Mouse (Mus musculus) neural tube, embryonic 10.5 days (tissue): ENCODE results near the gene Zswim4.

Experiments used
- DNase-seq: peaks from one replicate; pipeline ENCODE4 v3.0.0-alpha.2; 2017; ENCODE audit warnings: low spot score; ENCODE audit errors: extremely low spot score

Gene Zswim4

GRCm38 (mm10) chr8:84223322-84224029 is 13.4 kb downstream of the Zswim4 start:
- DNase-seq, result no peak

GRCm38 (mm10) chr8:84222566-84223165 is 14.2 kb downstream of the Zswim4 start:
- DNase-seq, result no peak

GRCm38 (mm10) chr8:84220105-84220504 is 16.8 kb downstream of the Zswim4 start:
- DNase-seq, result no peak

GRCm38 (mm10) chr8:84218143-84218542 is 18.7 kb downstream of the Zswim4 start:
- no peak for DNase-seq

GRCm38 (mm10) chr8:84217206-84217605 is 19.6 kb downstream of the Zswim4 start:
- DNase-seq, result no peak

GRCm38 (mm10) chr8:84213277-84213676 is 23.6 kb downstream of the Zswim4 start:
- no peak for DNase-seq

- DNase-seq, result no peak
These were observed 24.8 kb downstream of the Zswim4 start for GRCm38 (mm10) chr8:84211881-84212563.

- no peak for DNase-seq
These were observed 25.7 kb downstream of the Zswim4 start for GRCm38 (mm10) chr8:84211202-84211601.

- peak; percentile 84 for DNase-seq
These were observed 26.6 kb downstream of the Zswim4 start for GRCm38 (mm10) chr8:84210167-84210791.

- DNase-seq, result no peak
These were observed 28.2 kb downstream of the Zswim4 start for GRCm38 (mm10) chr8:84208381-84209380.

- DNase-seq, result no peak
These were observed 29.0 kb downstream of the Zswim4 start for GRCm38 (mm10) chr8:84207811-84208210.

GRCm38 (mm10) chr8:84206666-84207065 is 30.2 kb downstream of the Zswim4 start:
- no peak for DNase-seq

GRCm38 (mm10) chr8:84205073-84205472 is 31.8 kb downstream of the Zswim4 start:
- no peak for DNase-seq

- peak; percentile 38 for DNase-seq
These were observed 32.7 kb downstream of the Zswim4 start for GRCm38 (mm10) chr8:84203975-84204772.

GRCm38 (mm10) chr8:84202938-84203917 is 33.6 kb downstream of the Zswim4 start:
- DNase-seq, result peak; percentile 76

- no peak for DNase-seq
These were observed 34.4 kb downstream of the Zswim4 start for GRCm38 (mm10) chr8:84202466-84202865.

GRCm38 (mm10) chr8:84201545-84202245 is 35.2 kb downstream of the Zswim4 start:
- no peak for DNase-seq
